ENCODE assay signal across 8 mouse cellular contexts in genomic region chr17:70817862-70818451, GRCm38 (mm10). TPM values are rescaled to one million over a fixed set of nuclear protein-coding genes. Genes with fewer than 3 reads are reported as not detected.
A peak's percentile ranks its signal among the peaks of the same experiment; 100 is the strongest.
DNase-seq lines count a peak whose midpoint lies in the region; ATAC-seq and TF ChIP-seq lines count a peak whose summit lies in the region.

No protein-coding gene starts in this region.

- DNase-seq in lung, embryonic 14.5 days, result peak; percentile 65
- no peak for DNase-seq in lung, postnatal 36 days
- DNase-seq in embryo, embryonic 10.5 days (ENCODE audit: low spot score), result peak; percentile 65
- DNase-seq in heart, postnatal 4 days, result peak; percentile 20
- no peak for DNase-seq in spleen, postnatal 10 days (ENCODE audit: low spot score in 2 of 2)
- DNase-seq in layer of hippocampus, adult 9-10 months (ENCODE audit: low spot score), result no peak

- H3K4me1 ChIP-seq in lung, embryonic 14.5 days (ENCODE audit: insufficient read depth), result no peaks in the 10 kb centered on the region
- no peaks in the 10 kb centered on the region for H3K4me1 ChIP-seq in liver, embryonic 12.5 days
- H3K4me1 ChIP-seq in stomach, embryonic 14.5 days (ENCODE audit: control insufficient read depth, insufficient read depth, low read length), result no peaks in the 10 kb centered on the region

- peak; percentile 68 for ATAC-seq in lung, embryonic 14.5 days (ENCODE audit: insufficient read depth)
- ATAC-seq in liver, embryonic 12.5 days, result no peak
- peak; percentile 61; the same call in 1 of the 2 replicates for ATAC-seq in stomach, embryonic 14.5 days (ENCODE audit: insufficient number of reproducible peaks, insufficient read depth, low FRiP score, low read depth)

- TF ChIP-seq CTCF in lung, embryonic 14.5 days (IDR thresholded peaks at IDR 0.05; ENCODE audit: low read depth), result no peak

- H3K4me2 ChIP-seq in lung, embryonic 14.5 days, result peak overlapping the region; percentile 91
- peak overlapping the region; percentile 61 for H3K4me2 ChIP-seq in liver, embryonic 12.5 days
- H3K4me2 ChIP-seq in stomach, embryonic 14.5 days (replicated peaks; ENCODE audit: low read depth, low read length), result peak overlapping the region; percentile 90

- H3K27ac ChIP-seq in lung, embryonic 14.5 days (ENCODE audit: low read depth), result no peak overlapping the region
- H3K27ac ChIP-seq in liver, embryonic 12.5 days, result no peak overlapping the region
- no peak overlapping the region for H3K27ac ChIP-seq in stomach, embryonic 14.5 days (ENCODE audit: low read length)

- WGBS in lung, embryonic 14.5 days, result 3% methylated on average over 51 of the region's 51 CpGs
- 4% methylated on average over 51 of the region's 51 CpGs for WGBS in liver, embryonic 12.5 days (ENCODE audit: insufficient replicate concordance)
- WGBS in stomach, embryonic 14.5 days, result 3% methylated on average over 47 of the region's 51 CpGs

- H3K9ac ChIP-seq in lung, embryonic 14.5 days, result peak overlapping the region; percentile 52
- H3K9ac ChIP-seq in liver, embryonic 12.5 days, result no peak overlapping the region
- no peak overlapping the region; the same call in 1 of the 2 replicates for H3K9ac ChIP-seq in stomach, embryonic 14.5 days (replicated peaks; ENCODE audit: low read depth, low read length)

- no peaks in the 10 kb centered on the region for H3K9me3 ChIP-seq in lung, embryonic 14.5 days (ENCODE audit: low read depth, low read length)
- H3K9me3 ChIP-seq in liver, embryonic 12.5 days (replicated peaks), result no peaks in the 10 kb centered on the region
- H3K9me3 ChIP-seq in stomach, embryonic 14.5 days (ENCODE audit: control insufficient read depth, low read depth, low read length), result no peaks in the 10 kb centered on the region

- H3K36me3 ChIP-seq in lung, embryonic 14.5 days (ENCODE audit: insufficient read depth), result no peaks in the 10 kb centered on the region
- H3K36me3 ChIP-seq in liver, embryonic 12.5 days, result no peaks in the 10 kb centered on the region
- no peaks in the 10 kb centered on the region for H3K36me3 ChIP-seq in stomach, embryonic 14.5 days (ENCODE audit: control insufficient read depth, insufficient read depth, low read length)

- peak overlapping the region; percentile 50 for H3K4me3 ChIP-seq in lung, embryonic 14.5 days (ENCODE audit: low read depth, low read length)
- H3K4me3 ChIP-seq in liver, embryonic 12.5 days, result peak overlapping the region; percentile 45
- H3K4me3 ChIP-seq in stomach, embryonic 14.5 days (ENCODE audit: low read depth, low read length), result peak overlapping the region; percentile 53

- H3K27me3 ChIP-seq in lung, embryonic 14.5 days (ENCODE audit: insufficient read depth, low read length), result peaks cover 23% of the 10 kb centered on the region
- H3K27me3 ChIP-seq in liver, embryonic 12.5 days (replicated peaks), result peaks cover 54% of the 10 kb centered on the region
- peaks cover 11% of the 10 kb centered on the region; the same call in 1 of the 2 replicates for H3K27me3 ChIP-seq in stomach, embryonic 14.5 days (ENCODE audit: control insufficient read depth, insufficient read depth, low read length)

RNA-seq across cellular contexts. Expression of gene Tgif1, which starts 35.4 kb away (rescaled TPM):
- polyA plus RNA-seq in lung, embryonic 14.5 days (2014; fragmentation: Nextera tagmentation; extraction: Ambion mirVana), result 60.3 and 63.1 TPM in 2 replicates
- total RNA-seq in heart, postnatal 4 days (2021), result 10 to 100 TPM; 13.7 to 15.5 TPM
- polyA plus RNA-seq in liver, embryonic 12.5 days (2016; fragmentation: Nextera tagmentation; extraction: Ambion mirVana), result 13.3 and 13.8 TPM in 2 replicates
- 65.0 and 66.5 TPM in 2 replicates for polyA plus RNA-seq in stomach, embryonic 14.5 days (2014; fragmentation: Nextera tagmentation; extraction: Ambion mirVana)

Comparison
In these comparisons a context has a peak if more than half of its experiments do, and no peak if none do; other contexts are left out.
1. DNase-seq: peak in lung, embryonic 14.5 days (single experiment), embryo, embryonic 10.5 days (single experiment) and heart, postnatal 4 days (single experiment); none in lung, postnatal 36 days (single experiment), spleen, postnatal 10 days (0 of 2) and layer of hippocampus, adult 9-10 months (single experiment).
2. Peak in every context shown above with its lines, with median percentiles within 50 percentile points of each other: H3K4me2 ChIP-seq and H3K4me3 ChIP-seq.